Comparison of ENCODE assay signal across 11 mouse cellular contexts in genomic region chr7:60097154-60097859, GRCm38 (mm10). TPM values are rescaled to one million over a fixed set of nuclear protein-coding genes. Genes with fewer than 3 reads are reported as not detected.
DNase-seq lines count a peak whose midpoint lies in the region; ATAC-seq and TF ChIP-seq lines count a peak whose summit lies in the region.
"Had no signal": no experiment of that assay in that cellular context is flagged by ENCODE, and none has a peak within 500 bp of the region (broad histone marks: within the 10 kb centered on the region; RNA-seq: fewer than 3 reads in every experiment).

No protein-coding gene starts in this region.

- H3K4me3 ChIP-seq in forebrain, embryonic 12.5 days (replicated peaks) = no peak overlapping the region
- H3K4me3 ChIP-seq in hindbrain, postnatal 0 days (ENCODE audit: low read length) = no peak overlapping the region
- no peak overlapping the region for H3K4me3 ChIP-seq in neural tube, embryonic 15.5 days (replicated peaks)
- H3K4me3 ChIP-seq in heart, embryonic 12.5 days = no peak overlapping the region
- H3K4me3 ChIP-seq: liver, embryonic 15.5 days; megakaryocyte, embryonic 14.5 days had no signal

- no peak overlapping the region for H3K9ac ChIP-seq in forebrain, embryonic 12.5 days
- no peak overlapping the region for H3K9ac ChIP-seq in hindbrain, postnatal 0 days (replicated peaks; ENCODE audit: low read length)
- H3K9ac ChIP-seq in neural tube, embryonic 15.5 days (replicated peaks) = no peak overlapping the region
- no peak overlapping the region for H3K9ac ChIP-seq in heart, embryonic 12.5 days
- H3K9ac ChIP-seq: liver, embryonic 15.5 days had no signal

- no peaks in the 10 kb centered on the region for H3K4me1 ChIP-seq in forebrain, embryonic 12.5 days
- H3K4me1 ChIP-seq in hindbrain, postnatal 0 days (ENCODE audit: insufficient read depth, low read length) = no peaks in the 10 kb centered on the region
- no peaks in the 10 kb centered on the region for H3K4me1 ChIP-seq in neural tube, embryonic 15.5 days
- H3K4me1 ChIP-seq in heart, embryonic 12.5 days (replicated peaks) = no peaks in the 10 kb centered on the region
- H3K4me1 ChIP-seq: liver, embryonic 15.5 days; megakaryocyte, embryonic 14.5 days had no signal

- no peaks in the 10 kb centered on the region for H3K9me3 ChIP-seq in forebrain, embryonic 12.5 days
- H3K9me3 ChIP-seq in hindbrain, postnatal 0 days (ENCODE audit: low read length) = no peaks in the 10 kb centered on the region
- no peaks in the 10 kb centered on the region for H3K9me3 ChIP-seq in neural tube, embryonic 15.5 days (replicated peaks)
- H3K9me3 ChIP-seq in heart, embryonic 12.5 days (replicated peaks) = peaks cover 12% of the 10 kb centered on the region
- H3K9me3 ChIP-seq: liver, embryonic 15.5 days; megakaryocyte, embryonic 14.5 days had no signal

- TF ChIP-seq CTCF in hindbrain, postnatal 0 days (IDR thresholded peaks at IDR 0.05; ENCODE audit: low read depth) = no peak

- H3K36me3 ChIP-seq in forebrain, embryonic 12.5 days (replicated peaks) = no peaks in the 10 kb centered on the region
- H3K36me3 ChIP-seq in hindbrain, postnatal 0 days (ENCODE audit: insufficient read depth, low read length) = no peaks in the 10 kb centered on the region
- H3K36me3 ChIP-seq in neural tube, embryonic 15.5 days = no peaks in the 10 kb centered on the region
- H3K36me3 ChIP-seq in heart, embryonic 12.5 days = no peaks in the 10 kb centered on the region
- H3K36me3 ChIP-seq: liver, embryonic 15.5 days had no signal

- H3K27me3 ChIP-seq in forebrain, embryonic 12.5 days = no peaks in the 10 kb centered on the region
- H3K27me3 ChIP-seq in hindbrain, postnatal 0 days (ENCODE audit: insufficient read depth, low read length) = no peaks in the 10 kb centered on the region
- H3K27me3 ChIP-seq in neural tube, embryonic 15.5 days (replicated peaks) = no peaks in the 10 kb centered on the region
- no peaks in the 10 kb centered on the region for H3K27me3 ChIP-seq in heart, embryonic 12.5 days (replicated peaks)
- H3K27me3 ChIP-seq: liver, embryonic 15.5 days; megakaryocyte, embryonic 14.5 days had no signal

- no peak overlapping the region for H3K4me2 ChIP-seq in forebrain, embryonic 12.5 days
- no peak overlapping the region for H3K4me2 ChIP-seq in hindbrain, postnatal 0 days (ENCODE audit: low read depth, low read length)
- peak overlapping the region; percentile 27; the same call in 1 of the 2 replicates for H3K4me2 ChIP-seq in neural tube, embryonic 15.5 days
- H3K4me2 ChIP-seq in heart, embryonic 12.5 days = no peak overlapping the region
- H3K4me2 ChIP-seq: liver, embryonic 15.5 days had no signal

- peak; percentile 90 for ATAC-seq in forebrain, embryonic 12.5 days (ENCODE audit: low FRiP score)
- peak; percentile 83 for ATAC-seq in hindbrain, postnatal 0 days
- peak; percentile 88 for ATAC-seq in neural tube, embryonic 15.5 days (ENCODE audit: low FRiP score)
- ATAC-seq in heart, embryonic 12.5 days (ENCODE audit: insufficient number of reproducible peaks, low FRiP score) = no peak
- ATAC-seq: CD4-positive, CD25-positive, alpha-beta regulatory T cell, adult 4 months had no signal

- peak; percentile 49 for DNase-seq in heart, adult 11 months
- DNase-seq in heart, adult 18-20 months = no peak
- peak; percentile 83 for DNase-seq in hindbrain, postnatal 0 days (ENCODE audit: low spot score)
- no peak for DNase-seq in gastrocnemius, postnatal 36 days
- no peak for DNase-seq in adrenal gland, adult (ENCODE audit: inconsistent age in 2 of 2, low spot score in 1 of 2)

- 43% methylated on average over 3 of the region's 3 CpGs for WGBS in forebrain, embryonic 12.5 days
- WGBS in hindbrain, postnatal 0 days = 35% methylated on average over 3 of the region's 3 CpGs
- 58% methylated on average over 3 of the region's 3 CpGs for WGBS in neural tube, embryonic 15.5 days
- 47% methylated on average over 3 of the region's 3 CpGs for WGBS in heart, embryonic 12.5 days

- no peak overlapping the region for H3K27ac ChIP-seq in forebrain, embryonic 12.5 days
- H3K27ac ChIP-seq in hindbrain, postnatal 0 days = peak overlapping the region; percentile 66
- H3K27ac ChIP-seq in neural tube, embryonic 15.5 days (replicated peaks) = peak overlapping the region; percentile 41
- H3K27ac ChIP-seq in heart, embryonic 12.5 days (ENCODE audit: poor library complexity, severe bottlenecking) = no peak overlapping the region
- H3K27ac ChIP-seq: liver, embryonic 15.5 days had no signal

- intact Hi-C loops in gastrocnemius, postnatal 36 days (cut with DNase I) = no loop called here

RNA-seq across cellular contexts. Expression of gene Snrpn, which starts 42.7 kb away (rescaled TPM):
- total RNA-seq in heart, adult 18-20 months (2021) = 100 to 1,000 TPM; 109 to 129 TPM
- 231 and 239 TPM in 2 replicates for polyA plus RNA-seq in forebrain, embryonic 12.5 days (2016; fragmentation: Nextera tagmentation; extraction: Ambion mirVana)
- 484 and 529 TPM in 2 replicates for total RNA-seq in hindbrain, postnatal 0 days (2014; rRNA removed)
- polyA plus RNA-seq in hindbrain, postnatal 0 days (2015; fragmentation: Nextera tagmentation; extraction: Ambion mirVana) = 1,065 and 1,123 TPM in 2 replicates
- 980 and 1,191 TPM in 2 replicates for polyA plus RNA-seq in neural tube, embryonic 15.5 days (2015; fragmentation: Nextera tagmentation; extraction: Ambion mirVana)
- 10 to 100 TPM; 43.7 to 56.2 TPM for total RNA-seq in gastrocnemius, postnatal 36 days (2021)
- 58.6 and 60.7 TPM in 2 replicates for polyA plus RNA-seq in heart, embryonic 12.5 days (2016; fragmentation: Nextera tagmentation; extraction: Ambion mirVana)
- polyA plus RNA-seq: CD4-positive, CD25-positive, alpha-beta regulatory T cell, adult 4 months had no signal

Comparison
In these comparisons a context has a peak if more than half of its experiments do, and no peak if none do; other contexts are left out.
1. DNase-seq: peak in heart, adult 11 months (single experiment) and hindbrain, postnatal 0 days (single experiment); none in heart, adult 18-20 months (0 of 2), gastrocnemius, postnatal 36 days (0 of 2) and adrenal gland, adult (0 of 2).
2. H3K27ac ChIP-seq: peak in hindbrain, postnatal 0 days (single experiment) and neural tube, embryonic 15.5 days (single experiment); none in forebrain, embryonic 12.5 days (single experiment) and heart, embryonic 12.5 days (single experiment).